Mouse (Mus musculus): ENCODE data around the gene Dclk2.

- TF ChIP-seq CTCF (IDR thresholded peaks at IDR 0.05; ENCODE audit: borderline replicate concordance, extremely low read depth, insufficient read depth, insufficient read length) (no peak), POLR2A (IDR thresholded peaks at IDR 0.05; ENCODE audit: borderline replicate concordance, extremely low read depth, insufficient read depth, insufficient read length, poor library complexity, severe bottlenecking) (no peak)
These were observed 87.9 kb downstream of the Dclk2 start for GRCm38 (mm10) chr3:86832591-86833267.

Data from brain, embryonic 14.5 days (tissue).